Mouse (Mus musculus) urinary bladder, postnatal 4 days (tissue): Measurements from ENCODE around the gene Pcyt2.

Experiments
- DNase-seq, 2 experiments: peaks; one replicate each; pipeline ENCODE4 v3.0.0; 2021 to 2022; ENCODE audit warnings: low spot score in 2 of 2

Gene Pcyt2

GRCm38 (mm10) chr11:120617519-120618112 is at the start of gene Pcyt2:
Pcyt2 (minus strand) TSS chr11:120617936.
- DNase-seq: peak; percentile 91 to 92

- DNase-seq: no peak
These were observed 48.9 kb upstream of the Pcyt2 start for GRCm38 (mm10) chr11:120666617-120667016.

- DNase-seq: peak in 1 of 2 experiments; percentile 62
These were observed 47.7 kb upstream of the Pcyt2 start for GRCm38 (mm10) chr11:120665406-120665805.

- DNase-seq: no peak
These were observed 46.0 kb upstream of the Pcyt2 start for GRCm38 (mm10) chr11:120663714-120664113.

- no peak for DNase-seq
These were observed 45.0 kb upstream of the Pcyt2 start for GRCm38 (mm10) chr11:120662759-120663158.

GRCm38 (mm10) chr11:120661076-120661460 is 43.3 kb upstream of the Pcyt2 start, which contains the start of gene Notum:
Notum (minus strand) TSS chr11:120661175.
- DNase-seq: no peak

GRCm38 (mm10) chr11:120660301-120661075 is 42.8 kb upstream of the Pcyt2 start:
- DNase-seq: no peak

- DNase-seq: no peak
These were observed 42.0 kb upstream of the Pcyt2 start for GRCm38 (mm10) chr11:120659509-120660300.

GRCm38 (mm10) chr11:120658876-120659410 is 41.2 kb upstream of the Pcyt2 start:
- peak; percentile 70 to 85 for DNase-seq

GRCm38 (mm10) chr11:120657301-120657700 is 39.6 kb upstream of the Pcyt2 start:
- no peak for DNase-seq

GRCm38 (mm10) chr11:120654741-120655140 is 37.0 kb upstream of the Pcyt2 start:
- DNase-seq: no peak

GRCm38 (mm10) chr11:120651872-120652271 is 34.1 kb upstream of the Pcyt2 start:
- no peak for DNase-seq

- DNase-seq: no peak
These were observed 30.3 kb upstream of the Pcyt2 start, which contains the start of gene Myadml2 for GRCm38 (mm10) chr11:120648001-120648476. Myadml2 (minus strand) TSS chr11:120648158.

GRCm38 (mm10) chr11:120647047-120647830 is 29.5 kb upstream of the Pcyt2 start:
- no peak for DNase-seq

- DNase-seq: peak; percentile 90 to 95
These were observed 25.9 kb upstream of the Pcyt2 start, which contains the start of gene Pycr1 for GRCm38 (mm10) chr11:120643601-120643987. Pycr1 (minus strand) TSS chr11:120643769.

GRCm38 (mm10) chr11:120642939-120643600 is 25.3 kb upstream of the Pcyt2 start:
- peak; percentile 19 to 60 for DNase-seq

GRCm38 (mm10) chr11:120641869-120642268 is 24.1 kb upstream of the Pcyt2 start:
- DNase-seq: no peak

- peak in 1 of 2 experiments; percentile 16 for DNase-seq
These were observed 23.5 kb upstream of the Pcyt2 start for GRCm38 (mm10) chr11:120641255-120641654.

- no peak for DNase-seq
These were observed 17.1 kb upstream of the Pcyt2 start for GRCm38 (mm10) chr11:120634810-120635209.
